Mouse (Mus musculus): ENCODE data around the gene Gm4791.

Gene Gm4791

GRCm38 (mm10) chr9:46998338-46998791 is at the start of gene Gm4791:
Gene Gm4791, plus strand, starts transcription at chr9:46998741.
- no peak for ATAC-seq (ENCODE audit: insufficient number of reproducible peaks, low FRiP score, low TSS enrichment)

- ATAC-seq (ENCODE audit: insufficient number of reproducible peaks, low FRiP score, low TSS enrichment) = peak; percentile 36; the same call in 1 of the 2 replicates
Observed at GRCm38 (mm10) chr9:46956286-46956685, 42.3 kb upstream of the Gm4791 start.

GRCm38 (mm10) chr9:46957420-46957950 is 41.1 kb upstream of the Gm4791 start:
- no peak for ATAC-seq (ENCODE audit: insufficient number of reproducible peaks, low FRiP score, low TSS enrichment)

- no peak for ATAC-seq (ENCODE audit: insufficient number of reproducible peaks, low FRiP score, low TSS enrichment)
Observed at GRCm38 (mm10) chr9:46966028-46966427, 32.5 kb upstream of the Gm4791 start.

GRCm38 (mm10) chr9:46968970-46969369 is 29.6 kb upstream of the Gm4791 start:
- ATAC-seq (ENCODE audit: insufficient number of reproducible peaks, low FRiP score, low TSS enrichment) = no peak

- no peak for ATAC-seq (ENCODE audit: insufficient number of reproducible peaks, low FRiP score, low TSS enrichment)
Observed at GRCm38 (mm10) chr9:46969406-46969805, 29.1 kb upstream of the Gm4791 start.

GRCm38 (mm10) chr9:46978806-46979205 is 19.7 kb upstream of the Gm4791 start:
- ATAC-seq (ENCODE audit: insufficient number of reproducible peaks, low FRiP score, low TSS enrichment) = no peak

- ATAC-seq (ENCODE audit: insufficient number of reproducible peaks, low FRiP score, low TSS enrichment) = no peak
Observed at GRCm38 (mm10) chr9:46980111-46980510, 18.4 kb upstream of the Gm4791 start.

- ATAC-seq (ENCODE audit: insufficient number of reproducible peaks, low FRiP score, low TSS enrichment) = no peak
Observed at GRCm38 (mm10) chr9:46983471-46983870, 15.1 kb upstream of the Gm4791 start.

- no peak for ATAC-seq (ENCODE audit: insufficient number of reproducible peaks, low FRiP score, low TSS enrichment)
Observed at GRCm38 (mm10) chr9:47041569-47041968, 43.0 kb downstream of the Gm4791 start.
